Mouse (Mus musculus): ENCODE data around the gene Bscl2.
"Not testable (repeated sequence)": the region's sequence is repeated elsewhere in the genome, so short reads cannot be mapped to it uniquely, and the experiment has no call there.

The Bscl2 gene

DNA sequence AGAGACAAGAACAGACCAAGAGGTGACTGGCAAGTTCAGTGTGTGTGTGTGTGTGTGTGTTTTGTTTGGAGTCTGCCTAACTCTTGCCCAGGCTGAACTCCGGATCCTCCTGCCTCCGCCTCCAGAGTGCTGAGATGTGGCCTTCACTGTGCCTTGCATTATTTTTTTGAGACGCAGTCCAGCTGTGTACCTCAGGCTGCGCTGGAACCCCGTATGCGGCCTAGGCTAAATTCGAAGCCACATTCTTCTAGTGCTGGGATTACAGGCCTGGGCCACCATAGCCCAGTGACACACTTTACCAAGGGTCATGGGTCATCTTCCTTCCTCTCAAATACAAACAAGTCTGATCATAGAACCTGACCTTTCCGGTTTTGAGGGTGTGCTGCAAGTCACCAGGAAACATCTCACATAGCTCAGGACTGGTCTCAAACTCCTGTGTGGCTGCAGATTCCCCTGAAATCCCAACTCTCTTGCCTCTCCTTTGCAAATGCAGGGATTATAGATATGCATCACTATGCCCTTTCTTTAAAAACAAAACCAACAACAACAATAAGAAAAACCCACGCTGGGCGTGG, 35.1 kb downstream of the Bscl2 start:
- no peak for DNase-seq

DNA sequence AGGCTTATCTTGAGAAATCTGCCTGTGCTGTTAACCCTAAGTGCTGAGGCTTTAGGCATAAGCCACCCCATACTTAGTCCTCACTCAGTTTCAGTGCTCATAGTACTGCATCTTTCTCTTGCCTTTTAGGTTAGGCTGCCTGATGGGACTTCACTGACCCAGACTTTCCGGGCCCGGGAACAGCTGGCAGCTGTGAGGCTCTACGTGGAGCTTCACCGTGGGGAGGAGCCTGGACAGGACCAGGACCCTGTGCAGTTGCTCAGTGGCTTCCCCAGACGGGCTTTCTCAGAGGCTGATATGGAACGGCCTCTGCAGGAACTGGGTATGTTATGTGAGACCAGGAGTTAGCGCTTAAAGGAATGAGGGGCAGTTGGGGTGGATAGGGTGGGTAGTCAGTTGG, 37.8 kb downstream of the Bscl2 start:
- DNase-seq: no peak

DNA sequence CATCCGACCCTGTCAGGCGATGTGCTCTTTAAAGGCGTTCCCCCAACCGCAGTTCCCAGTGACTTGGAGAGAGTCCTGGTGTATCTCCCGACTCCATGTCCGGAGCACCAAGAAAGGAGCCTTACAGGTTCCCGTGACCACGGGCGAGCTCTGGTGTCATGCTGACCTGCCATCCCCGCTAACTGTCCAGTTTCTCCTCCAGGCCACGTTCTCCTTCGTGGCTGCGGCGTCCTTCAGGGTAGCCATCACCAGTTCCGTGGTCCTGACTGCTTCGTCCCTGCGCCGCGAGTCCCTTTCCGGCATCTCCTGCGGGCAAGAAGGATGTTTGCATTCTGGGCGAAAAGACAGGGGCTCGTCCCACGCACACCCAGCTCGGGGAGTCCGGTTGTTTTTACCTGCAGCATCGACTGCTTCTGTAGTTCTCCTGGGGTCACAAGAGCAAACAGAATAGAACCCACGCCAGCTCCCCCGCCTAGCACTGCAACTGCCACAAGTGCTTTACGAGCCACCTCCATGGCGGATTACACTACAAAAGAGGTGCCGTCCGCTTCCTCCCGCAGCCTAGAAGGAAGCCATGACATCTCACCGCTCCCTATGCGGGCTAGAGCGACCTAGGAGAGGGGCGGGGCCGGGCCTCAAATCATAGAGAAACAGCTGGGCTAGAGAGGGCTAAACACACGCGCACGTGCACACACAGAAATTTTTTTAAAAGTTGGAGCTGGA, 43.2 kb downstream of the Bscl2 start, which contains the start of gene Uqcc3:
TSS of gene Uqcc3 (minus strand) at position 613 of the 723 bp plus-strand sequence.
- peak; percentile 85 for DNase-seq

DNA sequence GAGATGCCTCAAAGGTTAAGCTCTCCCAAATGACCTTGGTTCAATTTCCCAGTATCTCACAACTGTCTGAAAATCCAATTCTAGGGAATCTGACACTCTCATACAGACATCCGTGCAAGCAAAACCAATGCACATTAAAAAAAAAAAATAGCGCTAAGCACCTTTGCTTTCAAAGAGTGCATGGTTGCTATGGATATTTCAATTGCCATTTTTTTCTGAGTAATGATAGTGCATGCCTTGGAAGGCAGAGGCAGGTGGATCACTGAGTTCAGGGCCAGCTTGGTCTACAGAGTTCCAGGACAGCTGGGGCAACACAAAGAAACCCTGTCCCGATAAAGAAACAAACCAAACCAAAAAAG, 43.7 kb downstream of the Bscl2 start:
- DNase-seq: no peak

DNA sequence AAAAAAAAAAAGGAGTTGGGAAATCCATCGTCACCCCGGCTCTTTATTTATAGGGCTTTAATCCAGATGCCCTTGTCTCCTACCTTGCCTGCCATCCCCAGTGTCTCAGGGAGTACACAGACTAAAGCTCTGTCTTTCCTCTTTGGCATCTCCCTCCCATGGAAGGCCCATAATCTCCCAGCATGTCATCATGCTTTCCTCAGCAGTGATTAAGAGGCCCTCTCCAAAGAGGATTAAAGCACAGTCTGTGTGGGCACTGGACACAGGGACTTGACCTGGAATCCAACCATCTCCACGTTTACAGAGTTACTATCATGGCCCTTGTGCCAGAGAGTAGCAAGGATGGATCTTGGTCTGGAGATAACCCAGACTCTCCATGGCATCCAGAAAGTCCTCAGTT, 46.3 kb downstream of the Bscl2 start, which contains the start of the genes Lbhd1 and Gm49403:
TSS of gene Lbhd1 (plus strand) at position 117 of the 400 bp plus-strand sequence.
TSS of gene Gm49403 (plus strand) at position 315 of the 400 bp plus-strand sequence.
- no peak for DNase-seq

DNA sequence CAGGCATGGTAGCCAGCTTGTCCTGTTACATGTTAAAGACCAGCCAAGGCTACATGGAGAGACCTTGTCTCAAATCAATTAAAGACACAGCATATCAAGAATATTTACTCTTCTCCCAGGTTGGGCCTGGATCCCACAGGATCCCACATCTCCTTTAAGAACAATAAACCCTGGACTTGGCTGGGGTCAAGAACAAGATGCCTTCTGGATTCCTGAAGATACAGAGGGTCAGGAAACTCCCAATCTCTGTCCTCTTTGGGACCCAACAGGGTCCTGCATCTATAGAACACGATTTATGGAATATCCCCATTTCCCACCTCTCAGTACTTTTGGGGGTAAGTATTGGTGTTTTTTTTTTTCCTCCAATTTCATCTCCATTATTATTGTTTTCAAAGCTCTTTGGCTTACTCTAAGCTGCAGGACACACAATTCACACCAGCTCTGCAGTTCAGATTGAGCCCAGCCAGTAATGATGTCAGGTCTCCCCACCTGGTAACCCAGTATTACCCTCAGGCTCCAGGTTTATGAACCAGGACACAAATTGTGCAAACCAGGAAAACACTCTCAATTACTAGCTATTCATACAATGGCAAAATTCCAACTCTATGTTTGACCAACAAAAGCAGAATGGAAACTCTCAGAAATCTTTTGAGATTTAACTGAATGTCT, 49.8 kb downstream of the Bscl2 start:
- DNase-seq: no peak

DNA sequence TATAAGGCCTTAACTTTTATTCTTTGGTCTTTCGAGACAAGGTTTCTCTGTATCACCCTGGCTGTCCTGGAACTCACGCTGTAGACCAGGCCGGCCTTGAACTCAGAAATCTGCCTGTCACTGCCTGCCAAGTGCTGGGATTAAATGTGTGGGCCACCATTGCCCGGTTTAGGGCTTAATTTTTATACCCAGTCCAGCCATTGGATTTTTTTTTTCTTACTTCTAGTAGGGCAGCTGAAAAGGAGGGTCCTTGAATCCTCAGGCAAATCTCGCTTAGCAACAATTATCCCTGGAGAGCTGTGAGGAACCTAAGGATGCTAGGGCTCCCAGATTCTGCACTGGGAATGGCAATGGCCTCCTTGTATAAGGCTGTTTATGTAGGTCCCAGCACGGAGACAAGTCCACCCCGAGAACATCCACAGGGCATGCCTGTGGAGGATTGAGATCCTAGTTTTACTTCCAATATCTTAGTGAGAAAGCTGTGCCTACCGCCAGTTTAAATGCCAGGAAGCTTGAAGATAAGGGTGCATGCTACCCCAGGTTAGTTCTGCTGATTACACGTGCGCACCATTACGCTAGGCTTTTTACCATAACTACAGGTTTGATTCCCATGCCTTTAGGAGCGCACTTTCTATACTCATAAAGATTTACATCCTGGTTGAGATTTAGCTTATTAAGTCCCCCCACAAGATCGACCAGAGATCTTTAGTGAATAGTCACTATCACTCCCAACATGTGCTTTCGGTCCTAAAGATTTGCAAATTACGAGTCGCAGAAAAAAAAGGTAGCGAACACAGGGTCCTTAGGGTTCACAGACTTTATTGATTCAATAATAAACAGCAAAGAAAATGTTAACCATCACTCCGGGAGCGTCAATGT, 50.6 kb downstream of the Bscl2 start:
- DNase-seq: no peak

DNA sequence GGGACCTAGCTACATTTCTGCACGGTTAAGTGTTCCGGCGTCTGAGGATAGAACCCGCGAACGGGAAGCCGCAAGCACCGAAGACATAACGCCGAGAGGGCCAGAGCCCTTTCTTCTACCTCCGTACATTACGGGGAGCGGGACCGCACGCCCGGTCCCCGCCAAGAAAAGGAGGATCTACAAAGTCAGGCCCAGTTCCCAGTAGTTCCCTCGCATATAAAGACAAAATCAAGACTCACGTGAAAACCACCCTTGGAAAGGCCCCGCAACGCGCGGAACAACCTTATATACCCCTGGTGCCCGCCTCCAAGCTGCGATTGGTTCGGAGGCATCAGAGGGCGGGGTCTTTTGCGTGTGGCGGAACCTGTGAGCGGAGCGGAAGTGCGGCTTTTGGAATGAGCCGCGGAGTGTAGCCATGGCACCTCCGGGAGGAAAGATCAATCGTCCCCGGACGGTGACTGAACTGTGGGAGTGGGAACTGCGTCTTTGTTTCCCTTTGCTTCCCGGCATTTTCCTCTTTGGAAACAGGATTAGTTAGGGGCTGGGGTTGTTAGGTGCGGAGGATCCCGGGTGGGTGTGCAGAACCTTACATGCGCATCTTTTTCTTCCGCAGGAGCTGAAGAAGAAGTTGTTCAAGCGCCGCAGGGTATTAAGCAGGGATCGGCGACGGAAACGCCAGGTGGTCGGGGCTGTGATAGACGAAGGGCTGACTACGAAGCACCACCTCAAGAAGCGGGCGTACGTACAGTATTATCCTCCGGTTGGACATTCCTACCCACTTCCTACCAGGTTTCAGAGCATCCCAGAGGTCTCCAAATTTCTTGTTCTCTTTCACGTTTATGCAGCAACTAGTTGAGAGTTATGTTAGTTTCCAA, 51.5 kb downstream of the Bscl2 start, which contains the start of the genes 1810009A15Rik and Gm49416:
TSS of gene 1810009A15Rik (plus strand) at position 343 of the 875 bp plus-strand sequence.
TSS of gene Gm49416 (plus strand) at position 416 of the 875 bp plus-strand sequence.
- DNase-seq: peak; percentile 94

DNA sequence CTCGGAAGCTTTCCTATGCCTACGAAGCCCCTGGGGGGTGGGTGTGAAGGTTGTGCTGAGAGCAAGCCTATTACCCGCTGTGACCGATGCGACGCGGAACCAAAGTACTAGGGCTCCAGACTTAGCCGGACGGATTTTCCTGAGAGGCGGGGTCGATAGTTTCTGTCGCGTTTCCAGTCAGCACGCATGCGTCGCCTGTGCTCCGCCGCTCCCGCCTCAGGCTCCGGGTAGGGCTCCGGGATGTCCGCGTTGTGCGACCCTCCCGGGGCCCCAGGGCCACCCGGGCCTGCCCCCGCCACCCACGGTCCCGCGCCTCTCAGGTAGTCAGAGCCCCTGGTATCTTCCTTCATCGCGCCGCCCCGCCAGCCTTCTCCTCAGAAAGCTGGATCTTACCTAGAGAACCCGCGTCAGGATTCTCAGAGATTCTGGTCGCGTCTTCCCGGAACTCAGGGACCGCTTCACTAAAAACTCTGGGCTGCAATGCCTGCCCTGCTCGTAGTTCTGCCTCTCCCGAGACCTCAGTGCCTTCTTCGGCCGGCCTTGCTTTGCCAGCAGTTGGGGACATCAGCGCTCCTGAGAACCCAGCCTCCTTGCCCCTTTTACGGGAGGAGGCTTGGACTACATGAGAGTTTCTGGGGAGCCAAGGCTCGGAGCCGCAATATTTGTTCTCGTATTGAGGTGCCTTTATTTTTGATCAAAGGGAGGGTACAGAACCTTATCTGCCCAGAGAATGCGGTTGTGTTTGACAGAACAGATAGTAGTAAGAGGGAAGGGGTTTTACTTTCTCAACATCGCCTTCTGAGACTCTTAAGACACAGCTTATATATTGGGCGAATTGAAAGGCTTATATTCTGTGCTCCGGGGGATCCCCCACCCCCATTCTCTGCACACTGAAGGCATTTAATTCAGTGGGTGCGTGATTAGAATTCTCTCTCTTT, 55.8 kb downstream of the Bscl2 start, which contains the start of gene Ints5:
TSS of gene Ints5 (plus strand) at position 177 of the 938 bp plus-strand sequence.
- peak; percentile 81 for DNase-seq

DNA sequence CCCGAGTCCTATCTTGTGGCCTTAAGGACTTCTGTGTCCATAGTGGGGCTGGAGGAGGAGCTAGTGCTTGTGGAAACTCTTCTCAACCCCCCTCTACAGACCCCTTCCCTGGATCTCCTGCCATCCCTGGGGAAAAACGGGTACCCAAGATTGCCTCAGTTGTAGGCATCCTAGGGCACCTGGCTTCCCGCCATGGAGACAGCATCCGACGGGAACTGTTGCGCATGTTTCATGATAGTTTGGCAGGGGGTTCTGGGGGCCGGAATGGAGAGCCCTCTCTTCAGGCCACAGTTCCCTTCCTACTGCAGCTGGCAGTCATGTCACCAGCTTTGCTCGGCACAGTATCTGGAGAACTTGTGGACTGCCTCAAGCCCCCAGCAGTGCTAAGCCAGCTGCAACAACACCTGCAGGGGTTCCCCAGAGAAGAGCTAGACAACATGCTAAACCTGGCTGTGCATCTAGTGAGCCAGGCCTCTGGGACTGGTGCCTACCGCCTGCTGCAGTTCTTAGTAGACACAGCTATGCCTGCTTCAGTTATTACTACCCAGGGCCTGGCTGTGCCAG, 58.2 kb downstream of the Bscl2 start:
- DNase-seq: no peak

DNA sequence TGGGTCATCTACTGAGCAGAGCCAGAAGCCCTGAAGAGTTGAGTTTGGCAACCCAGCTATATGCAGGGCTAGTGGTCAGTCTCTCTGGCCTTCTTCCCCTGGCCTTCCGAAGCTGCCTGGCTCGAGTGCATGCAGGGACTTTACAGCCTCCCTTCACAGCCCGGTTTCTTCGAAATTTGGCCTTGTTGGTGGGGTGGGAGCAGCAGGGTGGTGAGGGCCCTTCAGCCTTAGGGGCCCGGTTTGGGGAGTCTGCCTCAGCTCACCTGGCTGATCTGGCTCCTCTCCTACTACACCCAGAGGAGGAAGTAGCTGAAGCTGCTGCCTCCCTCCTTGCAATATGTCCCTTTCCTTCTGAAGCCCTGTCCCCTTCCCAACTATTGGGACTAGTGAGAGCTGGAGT, 59.0 kb downstream of the Bscl2 start:
- DNase-seq: not testable (repeated sequence)

DNA sequence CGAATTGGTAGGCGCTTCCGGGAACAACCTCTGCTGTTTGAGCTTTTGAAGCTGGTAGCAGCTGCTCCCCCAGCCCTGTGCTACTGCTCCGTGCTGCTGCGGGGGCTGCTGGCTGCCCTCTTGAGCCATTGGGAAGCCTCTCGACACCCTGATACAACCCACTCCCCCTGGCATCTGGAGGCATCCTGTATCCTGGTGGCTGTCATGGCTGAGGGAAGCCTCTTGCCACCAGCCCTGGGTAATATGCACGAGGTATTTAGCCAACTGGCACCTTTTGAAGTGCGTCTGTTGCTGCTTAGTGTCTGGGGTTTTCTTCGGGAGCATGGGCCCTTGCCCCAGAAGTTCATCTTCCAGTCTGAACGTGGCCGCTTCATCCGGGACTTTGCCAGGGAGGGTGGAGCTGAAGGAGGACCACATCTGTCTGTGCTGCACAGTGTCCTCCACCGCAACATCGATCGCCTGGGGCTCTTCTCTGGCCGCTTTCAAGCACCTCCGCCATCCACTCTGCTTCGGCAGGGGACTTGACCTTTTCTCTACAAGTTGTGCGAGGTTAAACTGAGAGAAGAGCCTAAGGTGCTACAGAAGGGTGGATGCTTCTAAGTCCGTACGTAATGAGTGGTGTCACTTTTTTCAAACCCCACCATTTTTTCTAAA, 60.1 kb downstream of the Bscl2 start:
- peak; percentile 40 for DNase-seq

DNA sequence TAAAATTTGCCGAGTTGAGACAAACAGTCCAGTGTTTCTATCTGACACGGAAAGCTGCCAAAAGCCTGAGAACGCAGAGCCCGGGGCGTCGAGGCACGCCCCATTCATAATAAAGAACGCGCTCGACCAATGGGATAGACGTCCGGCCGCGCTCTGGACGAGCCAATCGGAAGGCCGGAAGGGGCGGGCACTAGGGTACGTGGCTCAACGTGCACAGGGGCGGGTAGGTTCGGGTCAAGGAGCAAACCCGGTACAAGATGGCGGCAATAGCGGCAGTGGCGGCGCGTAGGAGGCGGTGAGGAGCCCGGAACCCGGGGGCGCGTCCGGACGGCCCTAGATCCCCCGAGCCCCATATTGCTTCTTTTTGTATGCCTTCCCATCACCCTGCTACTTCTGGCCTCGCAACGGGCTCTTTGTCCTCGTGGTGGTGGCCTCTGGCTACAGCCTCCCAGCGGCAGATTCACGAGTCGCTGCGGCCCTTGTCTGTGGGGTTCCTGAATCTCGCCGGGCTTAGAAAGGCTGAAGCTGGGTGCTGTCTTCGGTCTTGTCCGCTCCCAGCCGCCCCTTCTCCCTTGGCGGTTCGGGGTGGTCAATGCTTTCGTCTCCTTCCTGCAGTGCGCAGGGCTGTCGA, 60.7 kb downstream of the Bscl2 start, which contains the start of gene Ganab:
TSS of gene Ganab (plus strand) at position 207 of the 631 bp plus-strand sequence.
- peak; percentile 95 for DNase-seq

Data from right cerebral cortex, postnatal 14 days (tissue).